Mouse (Mus musculus): ENCODE results near the gene App. TPM values are rescaled to one million over a fixed set of nuclear protein-coding genes. Genes with fewer than 3 reads are reported as not detected.

Gene App
- polyA plus RNA-seq, 1 experiment from 2014 or later: 157 TPM

DNA sequence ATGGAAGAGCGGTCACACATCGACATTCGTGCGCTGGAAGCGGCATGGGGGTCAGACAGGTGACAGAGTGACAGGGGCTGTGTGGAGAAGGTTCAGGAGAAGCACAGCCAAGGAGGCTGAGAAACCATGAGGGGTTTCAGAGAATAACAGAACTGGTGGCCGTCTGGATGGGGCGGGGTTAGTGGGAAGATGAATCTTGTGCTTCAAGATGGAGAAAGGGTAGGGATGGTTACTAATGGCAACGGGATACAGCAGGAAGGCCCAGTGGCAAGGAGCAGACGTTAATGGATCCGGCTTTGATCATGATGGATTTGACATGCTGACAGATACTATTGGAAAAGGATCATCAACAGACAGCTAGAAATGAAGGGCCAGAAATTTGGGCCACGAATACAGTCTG lies 107.3 kb downstream of the App start:
- H3K36me3 ChIP-seq (ENCODE audit: control insufficient read depth, insufficient read depth, low read length): no peaks in the 10 kb centered on the region; the same call in 1 of the 2 replicates
- H3K4me3 ChIP-seq (ENCODE audit: low read depth, low read length): no peak overlapping the region
- H3K27me3 ChIP-seq (ENCODE audit: control insufficient read depth, insufficient read depth, low read length): no peaks in the 10 kb centered on the region
- H3K9ac ChIP-seq (ENCODE audit: low read length): no peak overlapping the region
- H3K4me1 ChIP-seq (ENCODE audit: control insufficient read depth, insufficient read depth, low read length): no peaks in the 10 kb centered on the region
- 90% methylated on average over 11 of the region's 11 CpGs for WGBS
- ATAC-seq (ENCODE audit: low FRiP score) (no peak), DNase-seq (ENCODE audit: low spot score, missing footprints) (no peak)
- no peak overlapping the region for H3K4me2 ChIP-seq
- no peaks in the 10 kb centered on the region; the same call in 1 of the 2 replicates for H3K9me3 ChIP-seq (ENCODE audit: control insufficient read depth, low read length)
- no peak overlapping the region for H3K27ac ChIP-seq (ENCODE audit: low read depth, low read length)

DNA sequence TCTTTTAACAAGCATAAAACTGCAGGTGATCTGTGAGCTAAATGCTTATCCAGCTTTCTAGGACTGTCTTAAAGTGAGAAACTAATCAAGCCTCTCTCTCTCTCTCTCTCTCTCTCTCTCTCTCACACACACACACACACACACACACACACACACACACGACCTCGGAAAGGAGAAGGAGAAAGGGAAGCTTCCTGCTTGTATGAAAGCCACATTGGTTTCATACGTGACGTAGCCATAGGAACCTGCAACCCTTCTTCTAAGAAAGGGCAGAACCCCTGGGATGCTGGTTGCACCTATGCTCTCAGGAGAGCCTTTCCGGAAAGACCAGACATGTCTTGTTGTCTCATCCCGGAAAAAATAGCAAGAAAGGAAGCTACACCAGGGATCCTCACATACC lies 108.8 kb downstream of the App start:
- H3K4me2 ChIP-seq: no peak overlapping the region
- H3K27me3 ChIP-seq (ENCODE audit: control insufficient read depth, insufficient read depth, low read length): no peaks in the 10 kb centered on the region
- H3K4me3 ChIP-seq (ENCODE audit: low read depth, low read length): no peak overlapping the region
- no peaks in the 10 kb centered on the region; the same call in 1 of the 2 replicates for H3K9me3 ChIP-seq (ENCODE audit: control insufficient read depth, low read length)
- H3K27ac ChIP-seq (ENCODE audit: low read depth, low read length): no peak overlapping the region
- DNase-seq (ENCODE audit: low spot score, missing footprints) (no peak), ATAC-seq (ENCODE audit: low FRiP score) (no peak)
- H3K36me3 ChIP-seq (ENCODE audit: control insufficient read depth, insufficient read depth, low read length): no peaks in the 10 kb centered on the region; the same call in 1 of the 2 replicates
- H3K4me1 ChIP-seq (ENCODE audit: control insufficient read depth, insufficient read depth, low read length): no peaks in the 10 kb centered on the region
- H3K9ac ChIP-seq (ENCODE audit: low read length): no peak overlapping the region
- WGBS: 88% methylated on average over 4 of the region's 6 CpGs

DNA sequence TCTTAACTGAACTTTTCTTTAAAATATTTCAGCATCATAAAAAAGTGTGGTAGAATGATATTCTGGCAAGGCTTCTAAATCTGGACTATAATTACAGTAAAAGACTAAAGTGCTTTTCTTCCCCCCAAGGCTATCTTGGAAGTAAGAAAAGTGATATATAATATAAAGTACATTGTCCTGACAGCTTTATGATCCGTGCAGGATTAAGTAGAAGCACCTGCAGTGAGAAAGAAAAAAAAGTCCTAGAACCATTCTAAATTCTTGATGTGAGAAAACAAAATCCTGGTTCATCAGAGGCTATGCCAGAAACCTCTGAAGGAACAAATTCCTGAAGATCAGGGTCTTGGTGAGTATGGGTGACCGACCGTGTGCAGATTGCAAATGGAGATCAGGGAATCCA lies 110.8 kb downstream of the App start:
- Histone ChIP-seq H3K4me3 (ENCODE audit: low read depth, low read length) (no peak overlapping the region), H3K36me3 (ENCODE audit: control insufficient read depth, insufficient read depth, low read length) (no peaks in the 10 kb centered on the region; the same call in 1 of the 2 replicates), H3K4me1 (ENCODE audit: control insufficient read depth, insufficient read depth, low read length) (peaks cover 3% of the 10 kb centered on the region), H3K4me2 (no peak overlapping the region), H3K27me3 (ENCODE audit: control insufficient read depth, insufficient read depth, low read length) (no peaks in the 10 kb centered on the region), H3K27ac (ENCODE audit: low read depth, low read length) (no peak overlapping the region), H3K9ac (ENCODE audit: low read length) (no peak overlapping the region), H3K9me3 (ENCODE audit: control insufficient read depth, low read length) (no peaks in the 10 kb centered on the region; the same call in 1 of the 2 replicates)
- WGBS: 94% methylated on average over 3 of the region's 3 CpGs
- no peak for DNase-seq (ENCODE audit: low spot score, missing footprints)
- no peak for ATAC-seq (ENCODE audit: low FRiP score)

DNA sequence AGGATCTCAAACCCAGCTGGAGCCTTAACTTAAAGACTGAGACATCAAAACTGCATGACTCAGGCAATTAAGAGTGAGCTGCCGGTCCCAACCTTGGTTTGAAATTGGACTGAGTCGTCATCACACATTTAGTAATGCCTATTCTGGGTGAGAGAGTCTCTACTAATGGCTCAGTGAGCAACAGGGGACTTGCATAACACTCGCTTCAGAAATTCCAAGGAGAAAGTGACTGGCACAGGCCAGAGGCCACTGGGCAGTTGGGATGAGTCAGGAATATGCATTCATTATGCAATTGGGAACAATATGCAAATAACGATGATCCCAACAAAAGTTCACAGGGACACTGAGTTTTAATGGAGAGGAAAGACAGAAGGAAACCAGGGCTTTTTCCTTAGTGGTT lies 111.8 kb downstream of the App start:
- peaks cover 3% of the 10 kb centered on the region for H3K4me1 ChIP-seq (ENCODE audit: control insufficient read depth, insufficient read depth, low read length)
- 93% methylated on average over 4 of the region's 4 CpGs for WGBS

DNA sequence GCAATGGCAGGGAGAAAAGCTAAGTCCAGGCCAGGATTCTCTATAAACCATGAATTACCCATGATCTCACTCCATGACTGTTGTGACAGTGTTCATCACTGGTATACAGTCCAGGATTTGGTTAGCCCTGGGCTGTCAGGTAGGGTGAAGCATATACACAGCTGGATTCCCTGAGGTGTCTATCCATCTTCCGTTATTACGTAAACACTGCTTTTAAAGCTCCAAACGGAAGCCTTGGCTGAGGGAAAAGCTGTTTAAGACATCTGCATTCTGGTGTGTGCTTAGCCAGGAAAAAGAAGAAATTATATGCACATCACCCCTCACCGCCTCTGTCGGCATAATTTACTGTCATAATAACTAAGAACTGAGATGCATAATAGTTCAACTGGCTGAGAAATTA lies 115.4 kb downstream of the App start:
- H3K27me3 ChIP-seq (ENCODE audit: control insufficient read depth, insufficient read depth, low read length): no peaks in the 10 kb centered on the region
- H3K9ac ChIP-seq (ENCODE audit: low read length): no peak overlapping the region
- no peaks in the 10 kb centered on the region; the same call in 1 of the 2 replicates for H3K36me3 ChIP-seq (ENCODE audit: control insufficient read depth, insufficient read depth, low read length)
- WGBS: 78% methylated on average over 5 of the region's 5 CpGs
- H3K9me3 ChIP-seq (ENCODE audit: control insufficient read depth, low read length): no peaks in the 10 kb centered on the region; the same call in 1 of the 2 replicates
- peaks cover 3% of the 10 kb centered on the region for H3K4me1 ChIP-seq (ENCODE audit: control insufficient read depth, insufficient read depth, low read length)
- H3K27ac ChIP-seq (ENCODE audit: low read depth, low read length): no peak overlapping the region
- ATAC-seq (ENCODE audit: low FRiP score) (peak; percentile 45; the same call in 1 of the 2 replicates), DNase-seq (ENCODE audit: low spot score, missing footprints) (no peak)
- no peak overlapping the region for H3K4me3 ChIP-seq (ENCODE audit: low read depth, low read length)
- no peak overlapping the region for H3K4me2 ChIP-seq

More for the DNA sequence above, 111.8 kb downstream of the App start:
- Histone ChIP-seq H3K9ac (ENCODE audit: low read length) (no peak overlapping the region), H3K27me3 (ENCODE audit: control insufficient read depth, insufficient read depth, low read length) (no peaks in the 10 kb centered on the region), H3K4me3 (ENCODE audit: low read depth, low read length) (no peak overlapping the region), H3K36me3 (ENCODE audit: control insufficient read depth, insufficient read depth, low read length) (no peaks in the 10 kb centered on the region; the same call in 1 of the 2 replicates), H3K27ac (ENCODE audit: low read depth, low read length) (no peak overlapping the region), H3K4me2 (no peak overlapping the region), H3K9me3 (ENCODE audit: control insufficient read depth, low read length) (no peaks in the 10 kb centered on the region; the same call in 1 of the 2 replicates)
- ATAC-seq (ENCODE audit: low FRiP score) (no peak), DNase-seq (ENCODE audit: low spot score, missing footprints) (no peak)

DNA sequence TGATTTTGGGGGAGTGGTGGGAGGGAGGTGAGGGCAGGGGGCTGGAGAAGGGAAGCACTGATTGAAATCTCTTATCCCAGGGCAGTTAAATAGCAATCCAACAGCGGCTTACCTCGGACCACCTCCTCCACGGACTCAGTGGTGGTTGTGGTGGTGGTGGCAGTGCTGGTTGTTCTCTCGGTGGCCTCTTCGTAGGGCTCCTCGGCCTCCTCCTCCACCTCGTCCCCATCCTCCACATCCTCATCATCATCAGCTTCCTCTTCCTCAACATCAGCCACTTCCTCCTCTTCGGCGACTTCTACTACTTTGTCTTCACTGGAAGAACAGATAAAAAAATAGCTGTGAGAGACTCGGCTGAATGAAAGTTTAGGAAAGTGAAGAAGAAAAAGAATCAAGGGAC lies 117.4 kb downstream of the App start:
- no peak for ATAC-seq (ENCODE audit: low FRiP score)
- no peak overlapping the region for H3K4me3 ChIP-seq (ENCODE audit: low read depth, low read length)
- no peak overlapping the region for H3K4me2 ChIP-seq
- no peaks in the 10 kb centered on the region; the same call in 1 of the 2 replicates for H3K9me3 ChIP-seq (ENCODE audit: control insufficient read depth, low read length)
- WGBS: 89% methylated on average over 10 of the region's 10 CpGs
- H3K27ac ChIP-seq (ENCODE audit: low read depth, low read length): no peak overlapping the region
- peaks cover 3% of the 10 kb centered on the region for H3K4me1 ChIP-seq (ENCODE audit: control insufficient read depth, insufficient read depth, low read length)
- H3K9ac ChIP-seq (ENCODE audit: low read length): no peak overlapping the region
- DNase-seq (ENCODE audit: low spot score, missing footprints): no peak
- H3K27me3 ChIP-seq (ENCODE audit: control insufficient read depth, insufficient read depth, low read length): no peaks in the 10 kb centered on the region
- no peaks in the 10 kb centered on the region for H3K36me3 ChIP-seq (ENCODE audit: control insufficient read depth, insufficient read depth, low read length)

DNA sequence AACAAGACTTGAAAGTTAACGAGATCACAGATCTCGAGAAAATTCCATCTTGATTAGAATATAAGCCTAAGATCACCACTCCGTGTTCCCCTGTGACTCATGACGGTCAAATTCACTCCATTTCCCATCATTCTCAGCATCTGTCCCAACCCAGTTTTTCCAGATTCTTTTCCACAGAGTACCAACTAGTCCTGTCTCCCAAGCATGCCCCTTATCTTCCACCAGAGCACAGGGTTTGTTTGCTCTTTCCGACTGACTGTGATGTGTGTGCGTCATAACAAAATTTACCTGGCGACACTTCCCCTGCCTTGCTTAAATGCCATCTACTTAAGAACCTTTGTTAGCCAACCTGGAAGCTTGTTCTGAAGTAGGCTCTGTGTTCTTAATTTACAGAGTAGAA lies 119.6 kb downstream of the App start:
- Histone ChIP-seq H3K4me2 (no peak overlapping the region), H3K27ac (ENCODE audit: low read depth, low read length) (no peak overlapping the region), H3K27me3 (ENCODE audit: control insufficient read depth, insufficient read depth, low read length) (no peaks in the 10 kb centered on the region), H3K36me3 (ENCODE audit: control insufficient read depth, insufficient read depth, low read length) (no peaks in the 10 kb centered on the region), H3K4me1 (ENCODE audit: control insufficient read depth, insufficient read depth, low read length) (peaks cover 3% of the 10 kb centered on the region), H3K9me3 (ENCODE audit: control insufficient read depth, low read length) (no peaks in the 10 kb centered on the region), H3K4me3 (ENCODE audit: low read depth, low read length) (no peak overlapping the region), H3K9ac (ENCODE audit: low read length) (no peak overlapping the region)
- ATAC-seq (ENCODE audit: low FRiP score): no peak
- WGBS: 95% methylated on average over 7 of the region's 7 CpGs
- DNase-seq (ENCODE audit: low spot score, missing footprints): no peak

DNA sequence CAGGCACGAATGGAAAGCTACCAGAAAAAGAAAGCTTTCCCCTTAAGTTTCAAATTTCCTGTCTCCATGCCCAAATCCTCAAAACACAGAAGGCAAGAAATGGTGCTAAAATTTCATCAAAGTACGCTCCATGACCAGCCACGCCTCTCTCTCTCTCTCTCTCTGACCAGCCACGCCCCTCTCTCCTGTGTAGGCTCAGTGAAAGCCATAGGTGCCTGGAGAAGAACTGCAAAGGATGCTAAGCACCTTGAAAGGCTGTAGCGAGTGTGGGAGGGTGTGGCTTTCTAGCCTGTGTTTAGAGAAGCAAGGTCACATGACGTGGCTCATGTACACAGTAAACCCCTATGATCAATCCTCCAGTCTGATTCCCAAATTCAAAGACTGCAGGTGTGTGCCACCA lies 126.3 kb downstream of the App start:
- no peak overlapping the region for H3K9ac ChIP-seq (ENCODE audit: low read length)
- no peak overlapping the region for H3K4me3 ChIP-seq (ENCODE audit: low read depth, low read length)
- H3K9me3 ChIP-seq (ENCODE audit: control insufficient read depth, low read length): no peaks in the 10 kb centered on the region
- ATAC-seq (ENCODE audit: low FRiP score) (no peak), DNase-seq (ENCODE audit: low spot score, missing footprints) (no peak)
- no peaks in the 10 kb centered on the region for H3K27me3 ChIP-seq (ENCODE audit: control insufficient read depth, insufficient read depth, low read length)
- 75% methylated on average over 6 of the region's 6 CpGs for WGBS
- no peaks in the 10 kb centered on the region for H3K4me1 ChIP-seq (ENCODE audit: control insufficient read depth, insufficient read depth, low read length)
- no peak overlapping the region for H3K4me2 ChIP-seq
- H3K36me3 ChIP-seq (ENCODE audit: control insufficient read depth, insufficient read depth, low read length): no peaks in the 10 kb centered on the region; the same call in 1 of the 2 replicates
- H3K27ac ChIP-seq (ENCODE audit: low read depth, low read length): no peak overlapping the region

DNA sequence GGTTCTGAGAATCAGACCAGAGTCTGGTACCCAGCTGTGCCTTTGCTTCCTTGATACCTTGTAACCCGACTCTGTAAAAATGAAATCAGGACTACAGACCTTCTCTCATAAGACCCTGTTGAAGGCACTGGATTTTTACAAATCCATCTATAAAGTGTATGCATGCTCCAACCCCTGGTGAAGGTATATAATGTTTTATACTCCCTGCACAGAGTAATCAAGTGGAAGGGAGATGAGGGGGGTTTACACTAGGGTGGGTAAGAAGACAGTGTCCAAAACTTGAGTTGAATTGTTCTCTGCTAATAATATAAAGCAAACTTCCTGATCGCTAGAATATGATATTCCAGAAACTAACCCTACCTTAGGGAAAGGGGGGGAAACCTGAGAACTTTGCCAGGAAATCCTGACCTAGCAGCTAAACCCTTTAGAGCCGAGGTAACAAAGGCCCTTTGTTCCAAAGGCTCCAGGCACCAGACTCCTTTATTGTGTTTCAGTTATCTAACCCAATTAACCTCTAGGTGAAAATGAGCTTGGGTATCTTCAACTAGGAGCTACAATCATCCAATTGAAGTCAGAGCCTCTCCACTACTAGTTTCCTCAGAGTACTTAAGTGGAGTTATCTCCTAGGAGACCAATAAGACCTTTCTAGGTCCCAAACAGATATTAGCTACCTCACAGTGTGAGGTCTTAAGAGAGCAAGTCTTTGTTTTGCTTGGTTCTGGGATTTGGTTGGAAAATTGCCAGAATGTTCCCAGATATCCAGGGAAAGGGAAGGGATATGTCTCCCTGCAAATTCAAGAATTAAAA lies 132.2 kb downstream of the App start:
- ATAC-seq (ENCODE audit: low FRiP score) (no peak), DNase-seq (ENCODE audit: low spot score, missing footprints) (peak; percentile 84)
- no peaks in the 10 kb centered on the region for H3K9me3 ChIP-seq (ENCODE audit: control insufficient read depth, low read length)
- 41% methylated on average over 3 of the region's 3 CpGs for WGBS
- H3K27ac ChIP-seq (ENCODE audit: low read depth, low read length): no peak overlapping the region
- no peaks in the 10 kb centered on the region; the same call in 1 of the 2 replicates for H3K36me3 ChIP-seq (ENCODE audit: control insufficient read depth, insufficient read depth, low read length)
- H3K4me3 ChIP-seq (ENCODE audit: low read depth, low read length): no peak overlapping the region
- no peak overlapping the region for H3K9ac ChIP-seq (ENCODE audit: low read length)
- H3K4me1 ChIP-seq (ENCODE audit: control insufficient read depth, insufficient read depth, low read length): no peaks in the 10 kb centered on the region; the same call in 1 of the 2 replicates
- H3K4me2 ChIP-seq: no peak overlapping the region
- no peaks in the 10 kb centered on the region for H3K27me3 ChIP-seq (ENCODE audit: control insufficient read depth, insufficient read depth, low read length)
